Mouse (Mus musculus) thymus, adult 2 months (tissue): ENCODE data around the gene Adm.

ENCODE experiments used
- CTCF ChIP-seq: fragments of 200-500 bp; IDR thresholded peaks from 2 replicates; pipeline ENCODE4 v1.5.1; 2012; ENCODE audit warnings: mild to moderate bottlenecking, control low read depth, low read length, moderate library complexity, borderline replicate concordance; ENCODE audit not compliant: control insufficient read depth, poor library complexity, insufficient read depth; ENCODE audit errors: extremely low read depth
- POLR2A ChIP-seq: fragments of 200-500 bp; IDR thresholded peaks from 2 replicates; pipeline ENCODE4 v1.6.1; 2012; ENCODE audit warnings: mild to moderate bottlenecking, low read length, control low read depth, moderate library complexity; ENCODE audit not compliant: control insufficient read depth, poor library complexity, insufficient read depth; ENCODE audit errors: extremely low read depth

- no peak for TF ChIP-seq CTCF
- no peak for TF ChIP-seq POLR2A
These were observed 9.1 kb downstream of the Adm start for GRCm38 (mm10) chr7:110636559-110636958.
